Mouse (Mus musculus) limb, embryonic 14.5 days (tissue): ENCODE data around the gene Itpkb. TPM values are rescaled to one million over a fixed set of nuclear protein-coding genes. Genes with fewer than 3 reads are reported as not detected.

Experiments
- ATAC-seq: fragments of 200-750 bp; cut with Nextera tagmentation; 2 replicates; pipeline ENCODE4 v1.8.0; 2017; ENCODE audit warnings: low read depth, moderate number of reproducible peaks, moderate TSS enrichment; ENCODE audit not compliant: low FRiP score
- DNase-seq: peaks from one replicate; pipeline ENCODE4 v3.0.0-alpha.2; 2015; ENCODE audit warnings: low spot score
- H3K27ac ChIP-seq: fragments of 300-500 bp; sonication (generic); replicated peaks from 2 replicates; pipeline ENCODE4 v1.5.1; 2014; ENCODE audit warnings: low read depth, mild to moderate bottlenecking, low read length, moderate library complexity, mixed read lengths
- H3K27me3 ChIP-seq: fragments of 300-500 bp; sonication (generic); 2 replicates; pipeline ENCODE4 v1.6.1; 2014; ENCODE audit warnings: low read length, mixed read lengths; ENCODE audit not compliant: control insufficient read depth, insufficient read depth
- H3K36me3 ChIP-seq: fragments of 300-500 bp; sonication (generic); 2 replicates; pipeline ENCODE4 v1.6.1; 2014; ENCODE audit warnings: mild to moderate bottlenecking, low read length, moderate library complexity, mixed read lengths; ENCODE audit not compliant: control insufficient read depth, insufficient read depth
- H3K4me1 ChIP-seq: fragments of 300-500 bp; sonication (generic); 2 replicates; pipeline ENCODE4 v1.6.1; 2014; ENCODE audit warnings: antibody characterized with exemption, low read length, mixed read lengths; ENCODE audit not compliant: control insufficient read depth, insufficient read depth
- H3K4me2 ChIP-seq: fragments of 300-500 bp; sonication (generic); replicated peaks from 2 replicates; pipeline ENCODE4 v1.6.1; 2014; ENCODE audit warnings: low read depth, mild to moderate bottlenecking, low read length, moderate library complexity; ENCODE audit not compliant: severe bottlenecking
- H3K4me3 ChIP-seq: fragments of 300-500 bp; sonication (generic); replicated peaks from 2 replicates; pipeline ENCODE4 v1.5.1; 2014; ENCODE audit warnings: low read length
- H3K9ac ChIP-seq: fragments of 300-500 bp; sonication (generic); 2 replicates; pipeline ENCODE4 v1.6.1; 2014; ENCODE audit warnings: mild to moderate bottlenecking, low read depth, low read length, moderate library complexity; ENCODE audit not compliant: severe bottlenecking
- H3K9me3 ChIP-seq: fragments of 300-500 bp; sonication (generic); 2 replicates; pipeline ENCODE4 v1.6.1; 2016; ENCODE audit warnings: low read length; ENCODE audit not compliant: control insufficient read depth
- POLR2A ChIP-seq: fragments of 200-500 bp; IDR thresholded peaks from 2 replicates; pipeline ENCODE4 v1.8.0; 2012; ENCODE audit warnings: inconsistent platforms, mild to moderate bottlenecking, moderate library complexity, borderline replicate concordance; ENCODE audit not compliant: insufficient read depth, insufficient read length; ENCODE audit errors: extremely low read depth
- WGBS: fragments of 180-500 bp; shearing (Covaris S2); extraction: QIAGEN DNeasy Blood & Tissue Kit; methylation state at CpG from one replicate; pipeline ENCODE4 v1.1.7; 2014; 5-methylcytosine and 5-hydroxymethylcytosine counted together
- polyA plus RNA-seq, 2 experiments: library from polyadenylated mRNA; depleted of rRNA in 1 of 2; stranded (reverse) in 1 of 2; unstranded in 1 of 2; fragments of >200 nt; fragmentation: Nextera tagmentation in 1 of 2; extraction: Ambion mirVana in 1 of 2; gene quantifications; 2 replicates each; pipeline versions ENCODE4 v1.2.1 to v1.2.3; 2012 to 2014

Gene Itpkb
- polyA plus RNA-seq, 2 experiments: 8.4 to 16.2 TPM

- Histone ChIP-seq H3K9ac (no peak overlapping the region), H3K4me1 (peaks cover 25% of the 10 kb centered on the region), H3K36me3 (peaks cover 2% of the 10 kb centered on the region; the same call in 1 of the 2 replicates), H3K27ac (no peak overlapping the region), H3K9me3 (no peaks in the 10 kb centered on the region), H3K4me3 (no peak overlapping the region), H3K4me2 (no peak overlapping the region), H3K27me3 (no peaks in the 10 kb centered on the region)
- WGBS: 86% methylated on average over 4 of the region's 4 CpGs
- no peak for TF ChIP-seq POLR2A
- ATAC-seq (no peak), DNase-seq (no peak)
Observed at GRCm38 (mm10) chr1:180391575-180391945, 61.3 kb downstream of the Itpkb start.

GRCm38 (mm10) chr1:180392137-180392798 is 62.0 kb downstream of the Itpkb start:
- peaks cover 21% of the 10 kb centered on the region for H3K4me1 ChIP-seq
- DNase-seq: no peak

GRCm38 (mm10) chr1:180393017-180393797 is 62.9 kb downstream of the Itpkb start:
- Histone ChIP-seq H3K36me3 (peaks cover 2% of the 10 kb centered on the region; the same call in 1 of the 2 replicates), H3K4me3 (no peak overlapping the region), H3K27me3 (no peaks in the 10 kb centered on the region), H3K9me3 (no peaks in the 10 kb centered on the region), H3K4me2 (no peak overlapping the region), H3K27ac (no peak overlapping the region), H3K4me1 (peaks cover 17% of the 10 kb centered on the region), H3K9ac (no peak overlapping the region)
- 72% methylated on average over 9 of the region's 9 CpGs for WGBS
- no peak for DNase-seq
- TF ChIP-seq POLR2A: no peak
- no peak for ATAC-seq

More at GRCm38 (mm10) chr1:180392137-180392798, 62.0 kb downstream of the Itpkb start:
- Histone ChIP-seq H3K9ac (no peak overlapping the region), H3K27me3 (no peaks in the 10 kb centered on the region), H3K36me3 (peaks cover 2% of the 10 kb centered on the region; the same call in 1 of the 2 replicates), H3K27ac (no peak overlapping the region), H3K4me3 (no peak overlapping the region), H3K4me2 (no peak overlapping the region), H3K9me3 (no peaks in the 10 kb centered on the region)
- ATAC-seq: no peak
- 70% methylated on average over 5 of the region's 5 CpGs for WGBS
- no peak for TF ChIP-seq POLR2A

GRCm38 (mm10) chr1:180393873-180394272 is 63.6 kb downstream of the Itpkb start:
- peaks cover 2% of the 10 kb centered on the region; the same call in 1 of the 2 replicates for H3K36me3 ChIP-seq
- DNase-seq (no peak), ATAC-seq (no peak)
- H3K27me3 ChIP-seq: no peaks in the 10 kb centered on the region
- H3K27ac ChIP-seq: no peak overlapping the region
- 90% methylated on average over 12 of the region's 12 CpGs for WGBS
- no peak overlapping the region for H3K9ac ChIP-seq
- H3K4me2 ChIP-seq: no peak overlapping the region
- H3K4me1 ChIP-seq: peaks cover 11% of the 10 kb centered on the region; the same call in 1 of the 2 replicates
- H3K9me3 ChIP-seq: no peaks in the 10 kb centered on the region
- no peak overlapping the region for H3K4me3 ChIP-seq
- no peak for TF ChIP-seq POLR2A

GRCm38 (mm10) chr1:180397734-180398133 is 67.4 kb downstream of the Itpkb start:
- no peak for TF ChIP-seq POLR2A
- no peaks in the 10 kb centered on the region for H3K36me3 ChIP-seq
- no peaks in the 10 kb centered on the region for H3K27me3 ChIP-seq
- DNase-seq (no peak), ATAC-seq (no peak)
- H3K9ac ChIP-seq: no peak overlapping the region
- WGBS: 68% methylated on average over 5 of the region's 5 CpGs
- no peaks in the 10 kb centered on the region for H3K9me3 ChIP-seq
- H3K4me3 ChIP-seq: no peak overlapping the region
- peaks cover 23% of the 10 kb centered on the region; the same call in 1 of the 2 replicates for H3K4me1 ChIP-seq
- no peak overlapping the region for H3K27ac ChIP-seq
- H3K4me2 ChIP-seq: no peak overlapping the region
